Mouse (Mus musculus): Measurements from ENCODE around the gene Msh4. TPM values are rescaled to one million over a fixed set of nuclear protein-coding genes. Genes with fewer than 3 reads are reported as not detected.
"Not testable (repeated sequence)": the region's sequence is repeated elsewhere in the genome, so short reads cannot be mapped to it uniquely, and the experiment has no call there.

Gene Msh4
- total RNA-seq, 1 experiment from 2014 or later: 0.33 TPM

- no peak for DNase-seq
Observed at GRCm38 (mm10) chr3:153911197-153911881, 5.4 kb upstream of the Msh4 start.

- DNase-seq: no peak
Observed at GRCm38 (mm10) chr3:153910489-153910888, 4.6 kb upstream of the Msh4 start.

- DNase-seq: no peak
Observed at GRCm38 (mm10) chr3:153908919-153909318, 3.0 kb upstream of the Msh4 start.

GRCm38 (mm10) chr3:153905251-153906135, 445 bp downstream of the Msh4 start:
- DNase-seq: peak; percentile 14

- peak; percentile 58 for DNase-seq
Observed at GRCm38 (mm10) chr3:153904586-153904985, 1.4 kb downstream of the Msh4 start.

- DNase-seq: no peak
Observed at GRCm38 (mm10) chr3:153902595-153902994, 3.3 kb downstream of the Msh4 start.

- no peak for DNase-seq
Observed at GRCm38 (mm10) chr3:153901904-153902303, 4.0 kb downstream of the Msh4 start.

GRCm38 (mm10) chr3:153897216-153897615, 8.7 kb downstream of the Msh4 start:
- no peak for DNase-seq

GRCm38 (mm10) chr3:153895454-153895853, 10.5 kb downstream of the Msh4 start:
- DNase-seq: no peak

GRCm38 (mm10) chr3:153889188-153889781, 16.7 kb downstream of the Msh4 start:
- no peak for DNase-seq

- DNase-seq: no peak
Observed at GRCm38 (mm10) chr3:153888141-153888540, 17.8 kb downstream of the Msh4 start.

- DNase-seq: no peak
Observed at GRCm38 (mm10) chr3:153886296-153886695, 19.6 kb downstream of the Msh4 start.

- DNase-seq: no peak
Observed at GRCm38 (mm10) chr3:153871396-153871795, 34.5 kb downstream of the Msh4 start.

GRCm38 (mm10) chr3:153867149-153868136, 38.5 kb downstream of the Msh4 start:
- DNase-seq: no peak

GRCm38 (mm10) chr3:153864636-153865429, 41.1 kb downstream of the Msh4 start:
- DNase-seq: no peak

- DNase-seq: no peak
Observed at GRCm38 (mm10) chr3:153863816-153864215, 42.1 kb downstream of the Msh4 start.

- DNase-seq: not testable (repeated sequence)
Observed at GRCm38 (mm10) chr3:153860392-153860791, 45.5 kb downstream of the Msh4 start.

- no peak for DNase-seq
Observed at GRCm38 (mm10) chr3:153858350-153859001, 47.5 kb downstream of the Msh4 start.

GRCm38 (mm10) chr3:153852266-153852665, 53.7 kb downstream of the Msh4 start:
- no peak for DNase-seq

GRCm38 (mm10) chr3:153850759-153851158, 55.2 kb downstream of the Msh4 start:
- DNase-seq: no peak
